Mouse (Mus musculus) v-Abl transformed pro-B cells (cell line): ENCODE results near the gene Arl6.

Experiments
- in situ Hi-C, 2 experiments: fragments of 400-800 bp; cut with MboI; formaldehyde crosslinking; loops; one replicate each; pipeline ENCODE4 v1.15.1; 2025; ENCODE audit not compliant: unreplicated experiment in 2 of 2

Gene Arl6

DNA sequence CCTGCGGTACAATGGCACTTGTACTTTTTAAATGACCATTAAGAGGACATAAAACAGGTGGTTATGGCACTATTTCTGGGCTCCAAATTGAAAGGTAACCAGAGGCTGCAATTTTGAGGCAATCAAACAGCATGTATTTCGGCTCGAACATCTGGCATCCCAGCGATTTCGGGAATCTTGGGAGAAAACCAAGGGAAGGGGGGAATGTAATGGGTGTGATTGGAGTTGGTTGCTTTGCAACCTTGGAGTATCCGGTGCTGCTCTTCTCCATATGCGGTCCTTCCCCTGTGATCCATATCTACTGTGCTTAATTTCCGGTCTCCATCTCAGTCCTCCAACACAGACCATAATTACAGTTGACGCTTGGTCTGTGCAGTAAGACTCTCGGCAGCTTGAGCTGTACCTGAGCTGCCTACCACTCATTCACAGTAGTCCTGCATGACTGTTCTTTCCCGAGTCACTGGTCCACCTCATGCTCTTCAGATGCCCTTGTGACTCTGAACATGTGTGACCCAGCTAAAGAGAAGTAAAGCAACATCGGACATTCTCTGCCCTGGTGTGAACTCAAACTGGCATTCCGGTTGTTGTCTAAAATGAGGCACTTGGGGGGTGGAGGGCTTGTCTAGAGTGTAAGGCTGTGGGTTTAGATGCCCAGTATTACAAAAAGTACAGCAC lies 50.7 kb downstream of the Arl6 start:
- in situ Hi-C loops: no loop called here

- in situ Hi-C loops: no loop called here
These were observed 51.4 kb downstream of the Arl6 start for GRCm38 (mm10) chr16:59587816-59588215.

DNA sequence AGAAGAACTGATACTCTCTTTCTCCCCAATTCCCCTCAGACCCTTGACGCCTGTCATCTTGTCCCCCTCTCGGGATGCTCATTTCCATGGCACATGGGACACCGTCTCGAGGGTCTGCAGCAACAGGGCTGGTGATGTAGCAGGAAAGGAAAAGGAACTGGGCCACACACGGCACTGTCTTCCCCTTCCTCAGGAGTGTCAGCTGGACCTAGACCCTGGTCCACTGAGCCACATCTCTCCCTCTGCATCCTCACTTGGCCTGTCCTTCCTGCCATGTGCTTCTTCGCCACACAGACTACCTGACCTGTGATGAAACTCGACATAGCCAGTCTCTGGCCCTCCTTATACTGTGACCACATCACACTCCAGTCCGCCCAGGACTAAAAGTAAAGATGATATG lies 52.3 kb downstream of the Arl6 start:
- in situ Hi-C loops: no loop called here

GRCm38 (mm10) chr16:59586276-59586675 lies 52.9 kb downstream of the Arl6 start:
- in situ Hi-C loops: no loop called here

DNA sequence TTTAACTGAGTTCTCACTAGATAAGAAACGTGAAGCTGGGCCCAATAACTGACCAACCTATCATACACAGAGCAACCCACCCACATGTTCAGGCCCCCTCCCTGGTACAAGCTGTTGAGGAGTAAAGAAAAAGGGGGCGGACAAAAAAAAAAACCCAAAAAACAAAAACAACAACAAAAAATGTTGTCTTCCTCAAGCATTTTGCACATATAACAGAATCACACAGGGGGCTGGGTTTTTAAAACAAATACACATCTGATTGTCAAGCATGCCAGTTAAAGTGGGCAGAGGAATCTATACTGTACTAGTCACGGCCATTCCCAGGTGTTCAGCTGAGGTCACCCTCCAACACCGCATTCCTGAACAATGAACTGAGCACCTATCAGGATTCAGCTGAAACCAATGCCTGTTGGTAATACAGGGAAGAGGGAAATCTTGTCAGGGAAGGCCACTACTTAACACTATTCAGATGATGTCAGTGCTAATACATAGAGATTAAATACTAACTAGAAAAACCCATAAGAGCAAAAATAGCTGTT lies 53.4 kb downstream of the Arl6 start:
- in situ Hi-C loops: no loop called here

- in situ Hi-C loops: no loop called here
These were observed 55.7 kb downstream of the Arl6 start for GRCm38 (mm10) chr16:59583515-59583914.

DNA sequence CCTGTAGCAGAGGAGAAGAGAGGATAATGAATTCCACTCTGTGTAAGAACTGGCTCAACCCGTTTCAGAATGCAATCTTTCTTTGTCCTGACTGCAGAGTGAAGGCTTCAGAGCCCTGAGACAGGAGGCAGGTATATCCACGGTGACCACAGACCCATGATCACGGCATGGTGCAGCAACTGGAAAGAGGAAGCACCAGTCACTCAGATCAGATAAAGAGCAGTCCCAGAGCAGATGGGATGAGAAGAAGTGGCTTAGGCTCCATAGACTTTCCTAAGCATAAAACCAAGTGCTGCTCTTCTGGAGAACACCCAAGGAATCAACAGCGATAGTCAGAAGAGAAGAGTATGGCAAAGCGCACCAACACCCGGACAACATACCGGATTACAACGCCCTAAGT lies 60.0 kb downstream of the Arl6 start:
- in situ Hi-C loops: no loop called here

DNA sequence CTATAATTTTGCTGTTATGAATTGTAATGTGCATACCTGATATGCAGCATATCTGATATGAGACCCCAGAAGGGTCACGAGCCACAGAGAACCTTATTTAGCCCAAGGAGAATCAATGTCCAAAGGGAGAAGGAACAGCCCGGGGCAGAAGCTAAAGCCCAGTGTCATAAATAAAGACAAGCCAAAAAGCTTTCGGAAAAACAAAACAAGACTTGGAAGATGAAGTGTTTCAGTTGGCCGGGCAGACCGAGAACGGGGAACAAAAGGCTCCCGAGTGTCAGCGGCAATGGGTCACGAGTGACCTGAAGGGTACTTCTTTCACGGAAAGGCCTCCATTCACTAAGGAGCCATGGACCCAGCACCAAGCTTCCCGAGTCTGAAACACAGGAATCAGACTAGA lies 65.2 kb downstream of the Arl6 start:
- in situ Hi-C loops: no loop called here

- in situ Hi-C loops: no loop called here
These were observed 66.5 kb downstream of the Arl6 start for GRCm38 (mm10) chr16:59572685-59573084.

GRCm38 (mm10) chr16:59570807-59571206 lies 68.4 kb downstream of the Arl6 start:
- in situ Hi-C loops: no loop called here

- in situ Hi-C loops: no loop called here
These were observed 69.4 kb downstream of the Arl6 start for GRCm38 (mm10) chr16:59569837-59570236.

DNA sequence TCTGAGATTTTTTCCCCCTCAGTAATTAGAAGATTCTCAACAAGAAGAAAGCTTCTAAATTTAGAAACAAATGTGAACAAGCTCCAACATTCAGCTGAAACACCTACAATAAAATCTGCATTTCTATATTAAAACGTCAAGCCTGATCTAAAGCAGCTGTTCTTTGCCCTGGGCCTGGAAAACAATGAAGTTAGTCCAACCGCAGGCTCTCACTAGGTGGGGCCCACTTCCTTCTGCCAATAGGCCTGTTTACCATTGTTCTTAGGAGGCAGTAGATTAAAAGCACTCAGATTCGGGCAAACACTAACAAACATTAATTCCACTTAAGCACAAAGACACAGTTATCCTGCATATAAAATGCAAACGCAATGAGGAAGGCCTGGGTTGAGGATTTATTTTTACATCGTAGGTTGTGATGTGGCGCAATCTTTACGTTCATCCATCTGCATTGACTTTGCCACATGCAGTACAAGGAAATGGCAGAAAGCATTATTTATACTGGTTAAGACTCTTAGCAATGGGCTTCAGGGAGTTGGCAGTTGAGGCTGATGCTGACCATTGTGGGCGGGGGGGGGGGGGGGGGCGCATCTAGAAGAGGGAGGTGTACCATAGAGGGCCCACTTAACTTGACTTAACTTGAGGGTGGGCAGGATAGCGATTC lies 71.3 kb downstream of the Arl6 start:
- in situ Hi-C loops: no loop called here

GRCm38 (mm10) chr16:59566437-59566836 lies 72.8 kb downstream of the Arl6 start:
- in situ Hi-C loops: no loop called here

GRCm38 (mm10) chr16:59565631-59566030 lies 73.6 kb downstream of the Arl6 start:
- in situ Hi-C loops: no loop called here

DNA sequence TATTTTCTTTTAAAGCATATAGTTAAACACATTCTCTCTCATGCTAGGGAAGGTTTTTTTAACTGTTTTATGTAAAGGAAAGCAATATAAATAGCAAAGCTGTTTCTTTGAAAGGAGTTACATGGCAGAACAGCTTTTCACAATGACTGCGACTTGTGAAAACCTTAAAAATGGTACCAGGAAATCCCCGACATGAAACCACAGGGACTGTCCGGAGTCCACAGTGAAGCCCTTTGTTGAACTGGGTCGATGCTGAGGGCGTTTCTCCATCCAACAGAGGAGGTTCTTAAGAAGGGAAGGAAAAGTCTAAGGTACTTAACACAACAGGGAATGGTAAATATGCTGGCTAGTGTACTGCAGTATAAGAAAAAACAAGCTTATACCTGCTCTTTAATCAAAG lies 75.2 kb downstream of the Arl6 start:
- in situ Hi-C loops: no loop called here
